Mouse (Mus musculus) sigmoid colon, adult 10 weeks (tissue): ENCODE data around the gene Ss18l2. TPM values are rescaled to one million over a fixed set of nuclear protein-coding genes. Genes with fewer than 3 reads are reported as not detected.

ENCODE experiments used
- polyA plus RNA-seq: library from polyadenylated mRNA; stranded (reverse); fragments of 350-450 nt; fragmentation: Illumina TruSeq; extraction: RNeasy Lipid Tissue Mini Kit (QIAGEN cat#74804); gene quantifications from one replicate; pipeline ENCODE4 v1.2.3, GENCODE M21; 2014; ENCODE audit warnings: low read depth, low replicate concordance

The Ss18l2 gene
- 42.2 TPM for polyA plus RNA-seq

GRCm38 (mm10) chr9:121709898-121710583 is at the start of gene Ss18l2:
Gene Ss18l2 (plus strand): TSS chr9:121710329.

GRCm38 (mm10) chr9:121704646-121705625 is 5.2 kb upstream of the Ss18l2 start, which contains the start of gene Sec22c:
Gene Sec22c (minus strand): TSS chr9:121705490.

GRCm38 (mm10) chr9:121718792-121719318 is 8.7 kb downstream of the Ss18l2 start, which contains the start of gene Nktr:
Gene Nktr (plus strand): TSS chr9:121719169.

GRCm38 (mm10) chr9:121759091-121760081 is 49.3 kb downstream of the Ss18l2 start, which contains the start of gene Zfp651:
Gene Zfp651 (plus strand): TSS chr9:121759330.

Other genes starting within 250 kb of the Ss18l2 start
- gene Cck, start 214.6 kb upstream of the Ss18l2 start, polyA plus RNA-seq: 1.3 TPM
- not detected for gene Lyzl4, start 68.2 kb upstream of the Ss18l2 start, polyA plus RNA-seq
- 37.1 TPM for gene Vipr1, start 67.6 kb upstream of the Ss18l2 start, polyA plus RNA-seq
- gene Sec22c, start 4.8 kb upstream of the Ss18l2 start, polyA plus RNA-seq: 9.0 TPM
- gene Nktr, start 8.8 kb downstream of the Ss18l2 start, polyA plus RNA-seq: 270 TPM
- 0.44 TPM for gene Zfp651, start 49.0 kb downstream of the Ss18l2 start, polyA plus RNA-seq
- gene Klhl40, start 67.3 kb downstream of the Ss18l2 start, polyA plus RNA-seq: not detected
- gene Hhatl, start 82.2 kb downstream of the Ss18l2 start, polyA plus RNA-seq: not detected
- not detected for gene Ccdc13, start 129.1 kb downstream of the Ss18l2 start, polyA plus RNA-seq
- gene Higd1a, start 148.0 kb downstream of the Ss18l2 start, polyA plus RNA-seq: 174 TPM
- gene Ackr2, start 188.0 kb downstream of the Ss18l2 start, polyA plus RNA-seq: 1.5 TPM
- gene Cyp8b1, start 206.0 kb downstream of the Ss18l2 start, polyA plus RNA-seq: not detected
- 0.50 TPM for gene Fam198a, start 240.7 kb downstream of the Ss18l2 start, polyA plus RNA-seq